Mouse (Mus musculus): ENCODE results near the gene 1700092M07Rik.

DNA sequence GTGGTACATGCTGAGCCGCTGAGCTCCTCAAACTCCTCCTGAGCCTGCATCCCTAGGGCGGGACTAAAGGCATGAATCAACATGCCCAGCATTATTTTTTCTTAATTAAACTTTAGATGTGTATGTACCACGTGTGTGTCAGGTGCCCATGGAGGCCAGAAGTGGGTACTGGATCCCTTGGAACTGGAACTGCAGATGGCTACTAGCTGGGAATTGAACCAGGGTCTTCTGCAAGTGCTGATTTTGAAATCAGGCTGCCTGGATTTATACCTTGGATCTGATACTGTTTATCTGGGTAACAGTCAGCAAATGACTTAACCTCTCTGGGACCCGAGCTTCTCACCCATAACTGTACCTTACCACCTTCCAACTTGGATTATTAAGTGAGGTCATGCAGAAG lies 18.5 kb upstream of the 1700092M07Rik start:
- TF ChIP-seq CTCF (IDR thresholded peaks at IDR 0.05; ENCODE audit: extremely low read depth, insufficient read length, insufficient replicate concordance, low read depth, low read length) (no peak), POLR2A (IDR thresholded peaks at IDR 0.05; ENCODE audit: low read depth, low read length) (no peak)

Measured in small intestine, adult 2 months (tissue).